Mouse (Mus musculus) brown adipose tissue, adult 24 weeks (tissue): ENCODE measurements around the gene Fam149b. TPM values are rescaled to one million over a fixed set of nuclear protein-coding genes. Genes with fewer than 3 reads are reported as not detected.

Experiments used
- H3K27ac ChIP-seq: fragments of 200-500 bp; replicated peaks from 2 replicates; pipeline ENCODE4 v1.5.1; 2012; ENCODE audit warnings: low read depth, mild to moderate bottlenecking, low read length
- H3K4me1 ChIP-seq: fragments of 200-500 bp; 2 replicates; pipeline ENCODE4 v1.6.1; 2012; ENCODE audit warnings: low read length, mixed read lengths; ENCODE audit not compliant: control insufficient read depth, insufficient read depth, insufficient read length
- H3K4me3 ChIP-seq: fragments of 200-500 bp; 2 replicates; pipeline ENCODE4 v1.5.1; 2012; ENCODE audit warnings: low read depth, mild to moderate bottlenecking, low read length, moderate library complexity; ENCODE audit not compliant: insufficient read depth
- polyA plus RNA-seq: library from polyadenylated mRNA; stranded (reverse); fragments of >200 nt; gene quantifications from 2 replicates; pipeline ENCODE4 v1.2.4, GENCODE M21; 2012; ENCODE audit not compliant: missing spikeins, insufficient read depth, insufficient read length

The Fam149b gene
- polyA plus RNA-seq, 1 experiment = 52.7 TPM

GRCm38 (mm10) chr14:20377112-20377521, 29.2 kb downstream of the Fam149b start:
- Histone ChIP-seq H3K4me1 (no peaks in the 10 kb centered on the region), H3K4me3 (no peak overlapping the region), H3K27ac (no peak overlapping the region)

DNA sequence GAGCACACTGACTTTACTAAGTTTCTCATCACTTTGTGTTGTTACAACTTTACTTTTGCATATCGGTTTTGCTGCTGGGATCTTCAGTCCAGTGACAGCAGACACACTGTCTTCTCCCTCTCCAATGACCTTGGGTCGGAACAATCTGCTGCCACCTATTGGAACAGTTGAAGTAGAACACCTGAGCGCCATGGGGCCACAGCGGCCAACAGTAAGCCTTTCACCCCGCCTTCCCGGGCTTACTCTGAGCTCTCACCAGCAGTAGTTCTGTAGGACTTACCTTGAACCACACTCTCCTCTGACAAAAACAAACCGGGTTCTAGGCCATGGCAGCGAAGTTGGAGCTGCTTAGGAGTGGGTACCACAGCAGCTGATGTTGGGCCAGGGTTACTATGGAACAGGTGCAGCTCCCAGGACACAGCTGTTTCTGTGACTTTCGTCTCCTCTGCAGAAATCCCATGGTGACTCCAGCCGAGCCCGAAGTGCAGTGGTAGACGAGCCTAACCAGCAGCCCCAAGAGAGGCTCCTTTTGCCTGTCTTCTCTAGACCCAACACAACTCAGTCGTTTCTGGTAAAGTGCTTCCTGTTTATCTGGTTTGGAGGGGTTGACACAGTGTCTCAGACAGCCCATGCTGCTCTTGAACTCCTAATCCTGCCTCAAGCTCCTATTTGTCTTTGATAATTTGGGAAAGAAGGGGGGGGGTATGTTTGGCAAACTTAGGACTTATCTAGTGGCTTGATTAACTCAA, 30.5 kb downstream of the Fam149b start:
- Histone ChIP-seq H3K27ac (no peak overlapping the region), H3K4me3 (no peak overlapping the region)

GRCm38 (mm10) chr14:20379087-20379640, 31.2 kb downstream of the Fam149b start:
- Histone ChIP-seq H3K27ac (no peak overlapping the region), H3K4me1 (no peaks in the 10 kb centered on the region), H3K4me3 (no peak overlapping the region)

More for the DNA sequence above, 30.5 kb downstream of the Fam149b start:
- no peaks in the 10 kb centered on the region for H3K4me1 ChIP-seq

- H3K27ac ChIP-seq = no peak overlapping the region
- H3K4me3 ChIP-seq = no peak overlapping the region
- H3K4me1 ChIP-seq = no peaks in the 10 kb centered on the region
Measured at GRCm38 (mm10) chr14:20379753-20380430, 31.9 kb downstream of the Fam149b start.

DNA sequence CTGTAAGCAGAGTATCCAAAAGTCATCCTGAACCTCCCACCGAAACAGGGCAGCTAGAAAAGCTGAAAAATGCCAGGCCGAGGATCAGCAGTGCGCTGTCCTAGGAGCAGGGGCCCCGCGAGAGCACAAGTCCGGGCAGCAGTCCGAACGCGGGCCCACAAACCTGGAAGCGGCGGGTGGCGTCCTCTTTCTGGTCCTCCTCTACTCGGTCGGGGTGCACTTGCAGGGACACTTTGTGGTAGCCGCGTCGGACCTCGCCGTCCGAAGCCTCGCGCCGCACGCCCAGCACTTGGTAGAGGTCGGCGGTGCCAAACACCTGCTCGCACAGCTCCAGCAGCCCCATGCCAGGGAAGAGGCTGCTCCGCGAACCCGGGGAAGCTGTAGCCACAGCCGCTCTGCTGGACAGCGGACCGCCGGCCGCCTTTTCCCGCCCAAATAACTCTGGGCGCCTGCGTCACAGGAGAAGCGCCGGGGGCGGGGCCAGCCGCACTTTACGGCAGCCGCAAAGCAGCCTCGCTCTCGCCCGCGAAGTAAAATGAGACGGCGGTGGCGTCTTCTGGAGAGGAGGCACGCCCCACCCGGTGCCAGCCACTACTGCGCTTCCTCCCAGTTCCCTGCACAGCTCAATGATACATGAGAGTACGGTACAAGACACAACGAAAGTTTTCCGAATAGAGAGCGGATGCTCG, 40.6 kb downstream of the Fam149b start, which contains the start of gene Dnajc9:
Dnajc9 (minus strand) TSS at position 470 of the 689 bp plus-strand sequence.
- peak within 1 kb of the TSS; percentile 64 for H3K27ac ChIP-seq
- peak within 1 kb of the TSS; percentile 88 for H3K4me3 ChIP-seq

GRCm38 (mm10) chr14:20389446-20390079, 41.6 kb downstream of the Fam149b start:
- Histone ChIP-seq H3K4me3 (no peak overlapping the region; the same call in 1 of the 2 replicates), H3K4me1 (peaks cover 2% of the 10 kb centered on the region; the same call in 1 of the 2 replicates), H3K27ac (no peak overlapping the region)

More for the DNA sequence above, 40.6 kb downstream of the Fam149b start, which contains the start of gene Dnajc9:
- peaks cover 2% of the 10 kb centered on the region; the same call in 1 of the 2 replicates for H3K4me1 ChIP-seq

GRCm38 (mm10) chr14:20392326-20392725, 44.4 kb downstream of the Fam149b start:
- Histone ChIP-seq H3K4me3 (peak overlapping the region; percentile 23; the same call in 1 of the 2 replicates), H3K4me1 (peaks cover 2% of the 10 kb centered on the region; the same call in 1 of the 2 replicates), H3K27ac (no peak overlapping the region)

- Histone ChIP-seq H3K27ac (peak within 1 kb of the TSS; percentile 87), H3K4me3 (peak within 1 kb of the TSS; percentile 90)
Measured at GRCm38 (mm10) chr14:20393205-20393913, 45.4 kb downstream of the Fam149b start, which contains the start of gene Mrps16. Gene Mrps16 (minus strand): TSS chr14:20393634.

DNA sequence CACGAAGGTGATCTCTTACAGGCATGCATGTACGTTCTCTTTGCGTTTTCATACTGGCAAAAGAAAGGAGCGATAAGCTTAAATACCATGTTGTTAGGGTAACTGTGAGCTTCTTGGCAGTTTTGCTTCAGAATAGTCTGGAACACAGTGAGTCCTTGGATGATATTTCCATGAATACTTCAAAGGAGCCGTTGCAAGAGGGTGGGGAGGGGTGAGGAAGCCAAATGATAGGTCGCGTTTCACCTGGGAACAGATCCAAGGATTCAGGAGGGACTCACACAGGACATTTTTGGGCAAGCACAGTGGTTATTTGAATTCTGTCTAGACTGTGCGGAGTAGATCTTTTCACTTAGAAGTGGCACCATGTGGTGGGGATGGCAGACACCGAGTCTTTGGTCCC, 49.3 kb downstream of the Fam149b start:
- no peaks in the 10 kb centered on the region for H3K4me1 ChIP-seq
- H3K27ac ChIP-seq = no peak overlapping the region
- no peak overlapping the region for H3K4me3 ChIP-seq

More at GRCm38 (mm10) chr14:20393205-20393913, 45.4 kb downstream of the Fam149b start, which contains the start of gene Mrps16:
- no peaks in the 10 kb centered on the region for H3K4me1 ChIP-seq

GRCm38 (mm10) chr14:20398864-20399263, 50.9 kb downstream of the Fam149b start:
- Histone ChIP-seq H3K27ac (no peak overlapping the region), H3K4me3 (no peak overlapping the region)

DNA sequence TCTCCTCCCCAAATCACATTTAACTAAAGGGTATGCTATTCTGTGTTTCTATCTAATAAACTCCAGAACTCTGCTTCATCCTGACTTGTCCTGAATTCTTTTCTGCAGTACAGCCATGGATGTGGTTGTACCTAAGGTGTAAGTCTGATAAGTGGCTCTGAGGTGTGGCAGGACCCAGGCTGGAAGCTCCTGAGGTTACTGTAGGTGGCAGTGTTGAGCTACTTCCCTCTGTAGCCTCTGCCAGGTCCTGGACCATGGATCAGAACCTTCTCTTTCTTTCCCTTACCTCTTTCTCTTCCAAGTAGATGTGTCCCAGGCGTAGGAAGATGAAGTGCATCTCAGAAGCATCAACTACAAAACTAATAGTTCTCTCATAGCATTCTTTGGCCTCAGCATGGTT, 52.1 kb downstream of the Fam149b start:
- Histone ChIP-seq H3K4me3 (no peak overlapping the region), H3K4me1 (no peaks in the 10 kb centered on the region), H3K27ac (no peak overlapping the region)

More at GRCm38 (mm10) chr14:20398864-20399263, 50.9 kb downstream of the Fam149b start:
- H3K4me1 ChIP-seq = no peaks in the 10 kb centered on the region

DNA sequence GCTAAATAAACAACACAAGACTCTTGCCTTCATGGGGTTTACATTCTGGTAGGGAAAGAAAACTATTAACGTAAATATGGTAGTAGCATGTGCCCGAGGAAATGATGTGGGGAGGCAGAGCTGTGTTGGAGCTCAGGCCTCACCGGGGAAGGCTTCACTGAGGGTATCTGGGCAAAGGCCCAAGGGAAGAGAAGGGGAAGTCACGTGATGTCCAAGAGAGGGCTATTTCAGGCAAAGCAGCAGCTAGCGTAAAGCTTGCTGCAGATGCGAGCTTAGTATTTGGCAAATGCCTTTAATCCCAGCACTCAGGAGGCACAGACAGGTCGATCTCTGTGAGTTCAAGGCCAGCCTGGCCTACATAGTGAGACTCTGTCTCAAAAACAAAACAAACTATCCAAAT, 74.3 kb downstream of the Fam149b start:
- no peak overlapping the region for H3K27ac ChIP-seq
- H3K4me3 ChIP-seq = no peak overlapping the region
- H3K4me1 ChIP-seq = no peaks in the 10 kb centered on the region

GRCm38 (mm10) chr14:20423046-20423445, 75.1 kb downstream of the Fam149b start:
- H3K27ac ChIP-seq = no peak overlapping the region
- H3K4me3 ChIP-seq = no peak overlapping the region
- H3K4me1 ChIP-seq = no peaks in the 10 kb centered on the region

DNA sequence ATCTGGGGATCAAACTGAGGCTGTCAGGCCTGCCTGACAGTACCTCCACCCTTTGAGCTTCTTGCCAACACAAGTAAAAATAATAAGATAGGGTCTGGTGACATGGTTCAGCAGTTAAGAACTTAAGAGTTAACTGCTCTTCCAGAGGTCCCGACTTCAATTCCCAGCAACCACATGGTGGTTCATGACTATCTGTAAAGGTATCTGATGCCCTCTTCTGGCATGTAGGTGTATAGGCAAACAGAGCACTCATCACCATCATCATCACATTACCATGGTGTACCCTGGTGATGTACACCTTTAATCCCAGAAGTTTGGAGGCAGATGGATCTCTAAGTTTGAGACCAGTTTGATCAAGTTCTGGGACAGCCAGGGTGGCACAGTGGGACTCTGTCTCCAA, 80.6 kb downstream of the Fam149b start:
- no peak overlapping the region for H3K27ac ChIP-seq
- no peak overlapping the region for H3K4me3 ChIP-seq

More for the DNA sequence above, 80.6 kb downstream of the Fam149b start:
- no peaks in the 10 kb centered on the region for H3K4me1 ChIP-seq
